In genomic region chr2:54938075-54938474, GRCm38 (mm10) we compare ENCODE assay signal across 21 mouse cellular contexts.
"Had no signal": no experiment of that assay in that cellular context is flagged by ENCODE, and none has a peak within 500 bp of the region (broad histone marks: within the 10 kb centered on the region; RNA-seq: fewer than 3 reads in every experiment).

No protein-coding gene starts in this region.

- H3K36me3 ChIP-seq: liver, embryonic 13.5 days; midbrain, embryonic 10.5 days; midbrain, embryonic 13.5 days; neural tube, embryonic 13.5 days had no signal

- H3K27ac ChIP-seq: left cerebral cortex, adult 2 months; liver, embryonic 13.5 days; midbrain, embryonic 10.5 days; midbrain, embryonic 13.5 days; neural tube, embryonic 13.5 days; stomach, postnatal 0 days had no signal

- H3K4me1 ChIP-seq: liver, embryonic 13.5 days; megakaryocyte, embryonic 14.5 days; midbrain, embryonic 10.5 days; midbrain, embryonic 13.5 days; neural tube, embryonic 13.5 days had no signal

- H3K4me2 ChIP-seq: liver, embryonic 13.5 days; lung, embryonic 14.5 days; midbrain, embryonic 13.5 days; neural tube, embryonic 13.5 days had no signal

- H3K4me3 ChIP-seq: left cerebral cortex, adult 2 months; liver, embryonic 13.5 days; megakaryocyte, embryonic 14.5 days; midbrain, embryonic 10.5 days; midbrain, embryonic 13.5 days; myocyte; neural tube, embryonic 13.5 days had no signal

- H3K9ac ChIP-seq: liver, embryonic 13.5 days; lung, embryonic 14.5 days; midbrain, embryonic 13.5 days; neural tube, embryonic 13.5 days had no signal

- ATAC-seq: lung, postnatal 0 days; midbrain, embryonic 13.5 days; midbrain, embryonic 16.5 days had no signal

- H3K27me3 ChIP-seq: liver, embryonic 13.5 days; megakaryocyte, embryonic 14.5 days; midbrain, embryonic 13.5 days; neural tube, embryonic 13.5 days had no signal

- DNase-seq: kidney, adult 2 months; kidney, postnatal 10 days; kidney, postnatal 36 days; layer of hippocampus, postnatal 36 days; liver, embryonic 13.5 days; lung, embryonic 14.5 days; right cerebral cortex, adult 18-20 months; right cerebral cortex, postnatal 14 days; right cerebral cortex, postnatal 4 days; thymus, adult 2 months; thymus, postnatal 14 days; thymus, postnatal 4 days had no signal

- H3K9me3 ChIP-seq: liver, embryonic 13.5 days; megakaryocyte, embryonic 14.5 days; midbrain, embryonic 10.5 days; midbrain, embryonic 13.5 days; neural tube, embryonic 13.5 days had no signal
